Mouse (Mus musculus): ENCODE measurements around the gene Pef1. TPM values are rescaled to one million over a fixed set of nuclear protein-coding genes. Genes with fewer than 3 reads are reported as not detected.

The Pef1 gene
- total RNA-seq, 1 experiment, result 36.2 TPM

DNA sequence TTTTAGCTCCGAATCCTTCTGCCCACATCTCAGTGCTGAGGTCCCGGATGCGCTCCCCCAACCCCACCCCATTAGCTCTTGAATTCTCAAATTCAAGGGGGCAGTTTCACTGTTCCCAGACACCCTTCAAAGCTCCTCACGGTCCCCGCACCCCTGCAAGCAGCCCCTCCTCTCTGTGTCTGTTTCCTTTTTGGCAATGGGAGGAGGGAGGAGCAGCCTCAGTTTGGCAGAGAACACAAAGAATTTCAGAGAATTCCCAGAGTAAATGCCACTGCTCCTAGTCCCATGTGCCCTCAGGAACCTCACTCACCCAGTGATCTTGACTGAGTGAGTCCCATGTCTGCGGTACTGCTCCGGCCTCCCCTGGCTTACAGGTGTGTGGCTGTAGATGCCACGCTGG lies 64.2 kb downstream of the Pef1 start:
- Histone ChIP-seq H3K9me3 (ENCODE audit: control insufficient read depth, insufficient read depth, low read depth, low read length) (no peaks in the 10 kb centered on the region), H3K36me3 (ENCODE audit: control insufficient read depth, insufficient read depth, low read length, poor library complexity, severe bottlenecking) (no peaks in the 10 kb centered on the region), H3K9ac (ENCODE audit: insufficient read depth, low read depth, low read length, poor library complexity, severe bottlenecking) (no peak overlapping the region), H3K27ac (ENCODE audit: insufficient read depth, low read depth, low read length, poor library complexity, severe bottlenecking) (no peak overlapping the region), H3K4me3 (ENCODE audit: insufficient read depth in 1 of 2, low read depth in 1 of 2, low read length in 2 of 2, poor library complexity in 1 of 2, severe bottlenecking in 1 of 2) (no peak overlapping the region), H3K4me1 (ENCODE audit: control insufficient read depth in 2 of 2, insufficient read depth in 2 of 2, low read length in 2 of 2, poor library complexity in 1 of 2) (peaks cover 2 to 16% of the 10 kb centered on the region in 2 experiments; a peak in 2 of 4 replicates)
- TF ChIP-seq ZC3H11A (IDR thresholded peaks at IDR 0.05; ENCODE audit: borderline replicate concordance, low read depth, low read length), result no peak
- TF ChIP-seq CHD2 (IDR thresholded peaks at IDR 0.05; ENCODE audit: low read depth, low read length), result no peak
- no peak for TF ChIP-seq ZNF384 (IDR thresholded peaks at IDR 0.05; ENCODE audit: low read depth, low read length)
- no peak for TF ChIP-seq HCFC1 (IDR thresholded peaks at IDR 0.05; ENCODE audit: borderline replicate concordance, insufficient read depth, low read length)
- no peak for TF ChIP-seq MAFK (IDR thresholded peaks at IDR 0.05; ENCODE audit: insufficient read depth, low read depth, low read length)
- in situ Hi-C loops (cut with MboI; ENCODE audit: low sequenced_read_pairs in 2 of 2, unreplicated experiment in 2 of 2), result no loop called here
- no peak for DNase-seq (ENCODE audit: low read depth, low spot score)

- peaks cover 2 to 20% of the 10 kb centered on the region in 2 experiments; a peak in 2 of 4 replicates for H3K4me1 ChIP-seq (ENCODE audit: control insufficient read depth in 2 of 2, insufficient read depth in 2 of 2, low read length in 2 of 2, poor library complexity in 1 of 2)
- no peak overlapping the region for H3K9ac ChIP-seq (ENCODE audit: insufficient read depth, low read depth, low read length, poor library complexity, severe bottlenecking)
- H3K27ac ChIP-seq (ENCODE audit: insufficient read depth, low read depth, low read length, poor library complexity, severe bottlenecking), result no peak overlapping the region
- TF ChIP-seq MAFK (IDR thresholded peaks at IDR 0.05; ENCODE audit: insufficient read depth, low read depth, low read length) (no peak), ZC3H11A (IDR thresholded peaks at IDR 0.05; ENCODE audit: borderline replicate concordance, low read depth, low read length) (no peak), ZNF384 (IDR thresholded peaks at IDR 0.05; ENCODE audit: low read depth, low read length) (no peak), HCFC1 (IDR thresholded peaks at IDR 0.05; ENCODE audit: borderline replicate concordance, insufficient read depth, low read length) (no peak), CHD2 (IDR thresholded peaks at IDR 0.05; ENCODE audit: low read depth, low read length) (no peak)
- in situ Hi-C loops (cut with MboI; ENCODE audit: low sequenced_read_pairs in 2 of 2, unreplicated experiment in 2 of 2), result no loop called here
- H3K36me3 ChIP-seq (ENCODE audit: control insufficient read depth, insufficient read depth, low read length, poor library complexity, severe bottlenecking), result no peaks in the 10 kb centered on the region
- DNase-seq (ENCODE audit: low read depth, low spot score), result no peak
- H3K4me3 ChIP-seq (ENCODE audit: insufficient read depth in 1 of 2, low read depth in 1 of 2, low read length in 2 of 2, poor library complexity in 1 of 2, severe bottlenecking in 1 of 2), result peak overlapping the region in 1 of 2 experiments; percentile 0; a peak in 1 of 4 replicates
- H3K9me3 ChIP-seq (ENCODE audit: control insufficient read depth, insufficient read depth, low read depth, low read length), result no peaks in the 10 kb centered on the region
These were observed 65.0 kb downstream of the Pef1 start for GRCm38 (mm10) chr4:130167321-130167720.

DNA sequence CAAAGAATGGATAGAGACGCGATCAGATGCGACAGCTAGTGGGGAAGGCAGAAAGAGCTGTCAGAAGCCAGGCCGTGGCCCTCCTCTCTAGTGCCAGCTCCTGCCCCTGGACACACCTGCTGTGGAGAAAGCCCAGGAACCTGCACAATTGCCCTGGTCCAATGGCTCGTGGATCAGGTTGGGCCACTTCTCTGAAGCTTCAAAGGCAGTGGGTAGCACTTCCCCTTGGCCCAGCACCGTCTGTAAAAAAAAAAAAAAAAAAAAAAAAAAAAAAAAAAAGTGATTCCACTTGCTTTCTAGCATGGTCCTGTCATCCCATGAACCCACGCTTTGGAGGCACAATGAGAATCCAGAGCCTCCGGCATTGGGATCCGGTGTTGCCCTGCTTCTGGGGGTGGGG lies 65.5 kb downstream of the Pef1 start:
- in situ Hi-C loops (cut with MboI; ENCODE audit: low sequenced_read_pairs in 2 of 2, unreplicated experiment in 2 of 2), result no loop called here
- no peaks in the 10 kb centered on the region for H3K36me3 ChIP-seq (ENCODE audit: control insufficient read depth, insufficient read depth, low read length, poor library complexity, severe bottlenecking)
- no peak overlapping the region for H3K9ac ChIP-seq (ENCODE audit: insufficient read depth, low read depth, low read length, poor library complexity, severe bottlenecking)
- H3K4me3 ChIP-seq (ENCODE audit: insufficient read depth in 1 of 2, low read depth in 1 of 2, low read length in 2 of 2, poor library complexity in 1 of 2, severe bottlenecking in 1 of 2), result peak overlapping the region in 1 of 2 experiments; percentile 0; a peak in 1 of 4 replicates
- H3K27ac ChIP-seq (ENCODE audit: insufficient read depth, low read depth, low read length, poor library complexity, severe bottlenecking), result no peak overlapping the region
- H3K4me1 ChIP-seq (ENCODE audit: control insufficient read depth in 2 of 2, insufficient read depth in 2 of 2, low read length in 2 of 2, poor library complexity in 1 of 2), result peaks cover 1 to 21% of the 10 kb centered on the region in 2 experiments; a peak in 2 of 4 replicates
- TF ChIP-seq HCFC1 (IDR thresholded peaks at IDR 0.05; ENCODE audit: borderline replicate concordance, insufficient read depth, low read length) (no peak), CHD2 (IDR thresholded peaks at IDR 0.05; ENCODE audit: low read depth, low read length) (no peak), MAFK (IDR thresholded peaks at IDR 0.05; ENCODE audit: insufficient read depth, low read depth, low read length) (no peak), ZNF384 (IDR thresholded peaks at IDR 0.05; ENCODE audit: low read depth, low read length) (0 out of 2 replicates have a peak, but pooled peaks have one; percentile 24), ZC3H11A (IDR thresholded peaks at IDR 0.05; ENCODE audit: borderline replicate concordance, low read depth, low read length) (no peak)
- no peaks in the 10 kb centered on the region for H3K9me3 ChIP-seq (ENCODE audit: control insufficient read depth, insufficient read depth, low read depth, low read length)
- no peak for DNase-seq (ENCODE audit: low read depth, low spot score)

GRCm38 (mm10) chr4:130168280-130169183 lies 66.2 kb downstream of the Pef1 start:
- TF ChIP-seq CHD2 (IDR thresholded peaks at IDR 0.05; ENCODE audit: low read depth, low read length), result no peak
- no peak for TF ChIP-seq HCFC1 (IDR thresholded peaks at IDR 0.05; ENCODE audit: borderline replicate concordance, insufficient read depth, low read length)
- TF ChIP-seq MAFK (IDR thresholded peaks at IDR 0.05; ENCODE audit: insufficient read depth, low read depth, low read length), result peak; percentile 91
- TF ChIP-seq ZC3H11A (IDR thresholded peaks at IDR 0.05; ENCODE audit: borderline replicate concordance, low read depth, low read length), result no peak
- TF ChIP-seq ZNF384 (IDR thresholded peaks at IDR 0.05; ENCODE audit: low read depth, low read length), result no peak
- DNase-seq (ENCODE audit: low read depth, low spot score), result no peak
- H3K4me3 ChIP-seq (ENCODE audit: insufficient read depth in 1 of 2, low read depth in 1 of 2, low read length in 2 of 2, poor library complexity in 1 of 2, severe bottlenecking in 1 of 2), result no peak overlapping the region
- no peaks in the 10 kb centered on the region for H3K9me3 ChIP-seq (ENCODE audit: control insufficient read depth, insufficient read depth, low read depth, low read length)
- no peak overlapping the region for H3K27ac ChIP-seq (ENCODE audit: insufficient read depth, low read depth, low read length, poor library complexity, severe bottlenecking)
- H3K9ac ChIP-seq (ENCODE audit: insufficient read depth, low read depth, low read length, poor library complexity, severe bottlenecking), result no peak overlapping the region
- no peaks in the 10 kb centered on the region for H3K36me3 ChIP-seq (ENCODE audit: control insufficient read depth, insufficient read depth, low read length, poor library complexity, severe bottlenecking)
- H3K4me1 ChIP-seq (ENCODE audit: control insufficient read depth in 2 of 2, insufficient read depth in 2 of 2, low read length in 2 of 2, poor library complexity in 1 of 2), result peaks cover 0 to 23% of the 10 kb centered on the region in 2 experiments; a peak in 2 of 4 replicates
- in situ Hi-C loops (cut with MboI; ENCODE audit: low sequenced_read_pairs in 2 of 2, unreplicated experiment in 2 of 2), result no loop called here
